Mouse (Mus musculus) layer of hippocampus, postnatal 25 days (tissue): ENCODE measurements around the gene Lrrc75a. TPM values are rescaled to one million over a fixed set of nuclear protein-coding genes. Genes with fewer than 3 reads are reported as not detected.

Source experiments
- DNase-seq, 2 experiments: peaks; one replicate each; pipeline ENCODE4 v3.0.0; 2022; ENCODE audit warnings: mixed read lengths in 2 of 2, low spot score in 1 of 2; ENCODE audit errors: extremely low spot score in 1 of 2
- total RNA-seq, 2 experiments: library from RNA; stranded (reverse); gene quantifications; 2 replicates each; pipeline ENCODE4 v1.2.3; 2021

Gene Lrrc75a
- total RNA-seq, 2 experiments from 2014 or later: 8.1 to 9.9 TPM

DNA sequence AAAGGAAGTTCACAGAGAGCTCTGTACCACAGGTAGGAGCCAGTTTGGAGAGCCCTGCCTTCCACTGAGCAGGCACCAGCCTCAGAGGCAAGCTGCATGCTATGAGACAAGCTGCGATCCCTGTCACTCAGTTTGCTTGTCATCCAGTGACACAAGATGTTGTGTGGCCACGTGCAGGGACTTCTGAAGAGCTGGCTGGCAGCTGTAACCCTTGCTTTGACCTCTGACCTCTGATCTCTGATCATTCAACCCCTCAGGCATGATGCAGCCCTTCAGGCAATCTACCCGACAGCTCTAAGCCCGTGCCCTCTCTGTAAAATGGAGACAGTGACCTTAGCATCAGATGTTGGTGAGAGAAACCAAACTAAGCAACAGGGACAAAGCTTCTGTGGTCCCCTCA lies 25.5 kb downstream of the Lrrc75a start:
- DNase-seq: no peak

DNA sequence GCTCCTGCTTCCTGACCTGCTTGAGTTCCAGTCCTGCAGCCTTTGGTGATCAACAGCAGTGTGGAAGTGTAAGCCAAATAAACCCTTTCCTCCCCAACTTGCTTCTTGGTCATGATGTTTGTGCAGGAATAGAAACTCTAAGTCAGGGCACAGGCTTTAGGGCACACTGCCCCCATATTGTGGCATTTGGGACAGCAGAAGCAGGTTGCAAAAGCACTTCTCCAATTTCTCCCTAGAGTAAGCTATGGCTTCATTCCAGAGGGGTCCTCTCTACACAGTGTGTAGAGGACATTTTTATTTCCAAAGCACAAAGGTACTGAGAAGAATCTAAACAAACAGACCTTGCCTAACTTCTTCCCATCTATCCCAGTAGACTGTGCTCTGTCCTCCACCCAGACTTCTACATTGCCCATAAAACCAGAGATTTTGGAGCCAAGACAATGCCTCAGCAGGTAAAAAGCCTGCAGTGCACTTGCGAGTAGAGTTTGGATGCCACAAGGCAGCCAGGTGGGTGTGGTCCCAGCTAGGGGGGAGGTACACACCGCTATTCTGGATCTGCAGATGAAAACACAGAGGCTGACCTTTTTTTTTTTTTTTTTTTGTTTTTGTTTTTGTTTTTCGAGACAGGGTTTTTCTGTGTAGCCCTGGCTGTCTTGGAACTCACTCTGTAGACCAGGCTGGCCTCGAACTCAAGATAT lies 26.6 kb downstream of the Lrrc75a start:
- no peak for DNase-seq

DNA sequence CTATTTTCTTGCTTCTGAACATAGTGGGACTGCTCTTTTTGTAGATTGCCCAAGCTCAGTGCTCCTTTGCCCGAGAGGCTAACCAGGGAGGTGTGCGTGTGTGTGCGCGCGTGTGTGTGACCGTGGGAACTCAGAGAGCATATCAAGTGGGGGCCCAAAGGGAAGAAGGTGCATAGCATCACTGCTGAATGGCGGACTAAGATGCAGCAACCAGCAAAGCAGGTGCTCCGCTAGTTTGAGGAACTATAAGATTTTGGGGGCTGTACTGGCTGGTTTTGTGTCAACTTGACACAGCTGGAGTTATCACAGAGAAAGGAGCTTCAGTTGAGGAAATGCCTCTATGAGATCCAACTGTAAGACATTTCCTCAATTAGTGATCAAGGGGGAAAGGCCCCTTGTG lies 27.2 kb downstream of the Lrrc75a start:
- no peak for DNase-seq

DNA sequence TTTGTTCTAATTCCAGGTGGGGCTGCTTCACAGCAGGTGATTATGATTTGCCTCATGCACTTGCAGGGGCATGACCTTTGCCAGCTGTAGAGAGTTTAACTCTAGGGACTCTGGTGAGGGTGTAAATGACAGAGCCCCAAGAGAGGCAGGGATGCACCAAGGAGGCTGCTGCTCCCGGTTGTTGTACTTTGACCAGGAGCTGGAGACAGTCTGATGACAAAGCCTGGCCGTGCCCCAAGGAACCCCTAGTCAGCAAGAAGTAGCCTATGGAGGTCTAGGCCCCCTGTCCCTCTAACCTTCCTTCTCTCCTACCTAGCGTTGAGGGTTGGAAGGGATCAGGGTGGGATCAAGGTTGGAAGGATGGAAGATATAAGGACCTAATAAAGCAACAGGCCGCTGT lies 32.9 kb downstream of the Lrrc75a start:
- DNase-seq: no peak

DNA sequence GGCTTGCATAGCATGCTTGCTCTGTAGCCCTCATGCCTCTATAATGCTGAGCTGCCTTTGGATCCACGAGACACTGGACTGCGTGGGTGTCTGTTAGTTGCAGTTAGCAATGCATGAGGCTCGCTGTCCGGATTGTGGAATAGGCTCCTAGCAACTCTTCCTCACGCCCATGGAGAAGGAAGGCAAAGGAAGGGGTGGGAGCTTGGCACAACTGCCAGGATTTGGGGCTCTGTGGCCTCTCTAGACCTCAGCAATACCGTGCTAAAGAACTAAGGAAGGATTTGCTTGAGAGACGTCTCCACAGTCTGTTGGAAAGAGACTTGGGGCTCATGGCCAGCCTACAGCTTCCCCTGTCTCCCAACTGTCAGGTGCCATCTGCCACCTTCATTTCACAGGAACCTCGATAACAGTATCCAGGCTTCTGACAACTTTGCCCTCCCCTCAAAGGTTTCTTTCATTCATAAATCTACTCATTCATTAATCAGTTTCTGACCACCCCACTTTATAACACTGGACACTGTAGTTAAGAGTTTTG lies 33.4 kb downstream of the Lrrc75a start:
- no peak for DNase-seq

DNA sequence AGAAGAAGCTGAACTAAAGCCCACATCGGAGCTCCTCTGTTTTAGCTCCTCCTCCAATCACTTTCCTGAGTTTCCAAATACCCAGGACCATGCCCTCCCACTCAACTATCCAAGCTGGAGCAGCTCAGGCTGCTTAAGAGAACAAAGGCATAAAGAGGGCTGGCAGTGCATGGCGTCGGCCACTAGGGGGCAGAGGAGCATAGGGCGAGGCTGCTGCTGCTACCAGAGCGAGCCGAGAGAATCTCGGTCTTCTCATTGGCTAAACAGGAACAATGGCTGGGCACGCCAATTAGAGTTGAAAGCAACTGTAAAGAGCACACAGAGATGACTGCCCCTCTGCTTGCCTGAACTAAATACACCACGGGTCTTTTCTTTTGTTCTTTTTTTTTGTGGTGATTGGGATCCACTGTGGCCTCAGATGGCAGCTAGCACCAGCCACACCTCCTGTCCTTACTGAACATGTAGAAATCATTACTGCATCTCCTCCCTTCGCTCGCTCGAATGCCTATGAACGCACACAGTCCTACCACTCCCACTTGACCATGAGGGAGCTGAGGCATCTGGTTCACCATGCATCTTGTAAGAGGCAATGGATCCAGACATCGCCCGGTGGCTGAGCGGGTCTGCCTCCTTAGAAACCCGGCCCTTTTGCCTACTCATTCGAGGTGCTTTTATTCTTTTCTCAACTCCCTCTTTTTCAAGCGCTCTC lies 34.5 kb downstream of the Lrrc75a start:
- peak; percentile 89 to 96 for DNase-seq

DNA sequence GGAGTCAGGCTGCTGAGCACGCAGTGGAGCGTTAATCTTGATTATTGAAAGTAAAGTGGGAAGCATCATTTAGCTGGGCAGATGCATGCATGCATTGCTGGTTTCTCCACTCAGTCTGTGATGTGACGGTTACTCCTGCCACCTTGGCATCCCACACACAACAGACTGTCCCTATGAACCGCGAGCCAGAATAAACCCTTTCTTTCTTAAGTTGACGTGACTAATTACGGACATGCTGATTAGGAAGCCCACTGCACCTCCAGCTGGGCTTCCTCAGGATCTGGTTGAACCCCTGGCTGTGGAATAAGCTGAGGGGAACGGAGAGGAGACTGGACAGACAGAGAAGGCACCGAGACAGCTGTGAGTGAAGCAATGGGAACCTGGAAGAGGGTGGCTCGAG lies 35.7 kb downstream of the Lrrc75a start:
- DNase-seq: no peak

DNA sequence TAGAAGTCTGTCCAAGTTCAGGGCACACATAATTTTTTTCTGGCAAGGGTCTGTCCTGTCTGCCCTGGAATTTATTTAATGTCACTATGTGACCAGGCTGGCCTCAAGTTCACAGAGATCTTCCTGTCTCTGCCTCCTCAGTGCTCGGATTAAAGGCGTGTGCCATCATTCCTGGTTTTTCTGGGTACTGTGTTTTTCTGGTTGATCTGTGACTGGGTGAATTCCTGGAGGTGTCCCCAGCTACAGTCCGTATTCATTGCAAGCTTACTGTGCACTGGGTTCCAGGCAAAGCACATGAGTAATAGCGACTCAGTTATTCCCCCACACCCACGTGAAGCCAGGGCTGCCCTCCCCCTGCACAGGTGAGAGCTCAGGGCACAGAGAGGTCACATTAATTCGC lies 38.0 kb downstream of the Lrrc75a start:
- no peak for DNase-seq

DNA sequence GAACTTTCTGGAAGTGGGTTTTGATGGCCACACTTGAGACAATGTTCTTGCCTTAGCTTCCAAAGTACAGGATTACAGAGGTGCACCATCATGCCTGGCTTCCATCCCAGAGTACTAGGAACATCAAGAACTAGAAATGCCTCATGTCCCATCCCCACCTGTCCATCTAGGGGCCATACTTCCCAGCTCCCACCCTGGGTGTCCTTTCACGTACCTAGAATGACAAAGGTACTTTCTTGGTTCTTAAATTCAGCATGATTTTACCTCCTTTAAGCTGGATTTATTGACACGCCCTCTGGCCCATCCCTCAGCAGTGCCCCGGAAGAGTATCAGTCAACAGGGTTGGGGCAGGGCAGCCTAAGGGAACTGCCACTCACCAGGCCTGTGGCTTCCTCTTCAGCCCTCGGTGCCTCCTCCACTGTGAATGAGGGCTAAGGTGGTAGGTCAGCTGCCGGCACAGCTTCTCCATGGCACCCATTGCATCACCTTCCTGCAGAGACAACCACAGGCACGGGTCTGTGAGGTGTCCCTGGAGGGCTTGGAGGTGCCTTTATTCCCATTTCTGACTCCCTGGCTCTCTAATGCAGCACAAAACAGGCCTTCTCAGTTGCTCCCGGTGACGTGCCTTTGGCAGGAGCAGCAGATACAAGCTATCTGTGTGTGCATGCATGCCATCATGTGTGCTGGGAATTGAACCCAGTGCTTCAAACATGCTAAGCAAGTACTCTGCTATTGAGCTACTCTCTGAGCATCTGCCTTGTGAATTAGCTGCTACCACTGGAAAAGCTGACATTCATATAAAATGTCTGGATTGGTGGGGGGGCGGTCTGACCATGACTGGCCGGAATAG lies 39.3 kb downstream of the Lrrc75a start:
- no peak for DNase-seq

DNA sequence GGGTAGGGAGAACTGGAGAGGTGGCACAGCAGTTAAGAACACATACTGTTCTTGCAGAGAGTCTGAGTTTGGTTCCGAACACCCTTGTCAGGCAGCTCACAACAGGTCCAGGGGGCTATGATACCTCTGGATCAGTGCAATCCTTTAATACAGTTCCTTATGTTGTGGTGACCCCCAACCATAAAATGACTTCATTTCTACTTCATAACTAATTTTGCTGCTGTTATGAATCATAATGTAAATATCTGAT lies 40.4 kb downstream of the Lrrc75a start:
- no peak for DNase-seq

DNA sequence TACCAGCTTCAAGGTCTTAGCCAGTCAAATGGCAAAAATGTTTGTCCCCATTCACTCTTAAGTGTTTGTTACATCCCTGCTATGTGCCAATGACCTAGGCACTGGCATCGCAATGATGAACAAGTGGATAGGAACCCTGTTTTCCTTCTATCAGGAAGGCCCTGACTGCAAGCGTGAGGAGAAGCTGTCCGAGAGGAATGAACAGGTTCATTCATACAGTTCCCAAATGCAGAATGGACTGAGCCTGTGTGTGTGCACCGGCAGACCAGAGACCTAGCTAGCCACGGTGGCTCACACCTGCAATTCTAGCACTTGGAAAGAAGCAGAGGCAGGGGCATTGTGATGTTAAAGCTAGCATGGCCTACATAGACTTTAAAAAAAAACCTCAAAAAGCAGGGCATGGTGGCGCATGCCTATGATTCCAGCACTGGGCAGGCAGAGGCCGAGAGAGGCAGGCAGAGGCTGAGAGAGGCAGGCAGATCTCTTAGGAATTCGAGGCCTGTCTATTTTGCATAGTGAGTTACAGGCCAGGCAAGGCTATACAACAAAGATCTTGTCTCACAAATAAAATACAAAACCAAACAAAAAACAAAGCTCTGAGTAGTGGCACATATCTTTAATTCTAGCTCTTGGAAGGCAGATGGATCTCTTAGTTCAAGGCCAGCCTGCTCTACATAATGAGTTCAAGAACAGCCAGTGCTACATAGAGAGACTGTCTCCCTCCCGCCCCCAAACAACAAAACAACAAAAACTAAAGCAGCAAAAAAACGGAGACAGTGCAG lies 41.0 kb downstream of the Lrrc75a start:
- DNase-seq: no peak

DNA sequence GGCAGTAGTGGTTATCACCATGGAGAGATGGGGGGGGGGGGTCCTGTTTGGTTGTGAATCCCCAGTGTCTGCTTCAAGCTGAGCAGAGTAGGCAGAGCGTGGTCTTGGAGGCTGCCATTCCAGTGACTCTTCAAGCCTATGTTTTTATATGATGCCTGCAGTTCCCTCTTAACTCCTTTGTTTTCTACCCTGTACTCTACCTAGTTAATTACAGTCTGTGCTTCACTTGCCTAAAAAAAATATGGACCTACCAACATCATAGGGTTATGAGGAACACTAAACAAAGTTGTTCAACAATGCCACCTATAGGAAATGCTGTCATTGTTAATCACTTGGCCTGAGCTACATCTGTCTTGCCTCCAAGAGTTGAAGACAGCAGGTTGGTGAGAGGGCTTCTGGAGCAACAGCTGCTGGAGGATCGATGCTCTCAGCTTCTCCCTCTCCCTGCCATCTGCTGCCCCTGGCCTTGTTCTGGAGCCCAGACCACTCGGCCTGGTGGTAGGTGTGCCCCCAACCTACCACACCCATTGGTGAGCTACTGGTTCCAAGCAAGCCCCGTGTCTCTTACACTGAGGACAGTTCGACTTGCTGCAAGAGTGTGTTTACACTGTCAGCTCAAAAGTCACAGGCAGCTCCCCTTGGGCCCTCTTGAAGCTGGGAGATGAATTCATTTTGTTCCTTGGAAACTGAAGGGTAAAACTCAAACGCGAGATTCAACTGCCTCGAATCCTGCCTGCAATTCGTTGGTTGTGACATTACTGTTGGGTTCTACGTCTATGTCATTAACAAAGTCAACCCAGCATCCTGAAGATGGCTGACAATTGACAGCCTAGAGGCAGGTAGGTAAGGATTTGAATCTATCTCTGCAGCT lies 41.8 kb downstream of the Lrrc75a start:
- no peak for DNase-seq

DNA sequence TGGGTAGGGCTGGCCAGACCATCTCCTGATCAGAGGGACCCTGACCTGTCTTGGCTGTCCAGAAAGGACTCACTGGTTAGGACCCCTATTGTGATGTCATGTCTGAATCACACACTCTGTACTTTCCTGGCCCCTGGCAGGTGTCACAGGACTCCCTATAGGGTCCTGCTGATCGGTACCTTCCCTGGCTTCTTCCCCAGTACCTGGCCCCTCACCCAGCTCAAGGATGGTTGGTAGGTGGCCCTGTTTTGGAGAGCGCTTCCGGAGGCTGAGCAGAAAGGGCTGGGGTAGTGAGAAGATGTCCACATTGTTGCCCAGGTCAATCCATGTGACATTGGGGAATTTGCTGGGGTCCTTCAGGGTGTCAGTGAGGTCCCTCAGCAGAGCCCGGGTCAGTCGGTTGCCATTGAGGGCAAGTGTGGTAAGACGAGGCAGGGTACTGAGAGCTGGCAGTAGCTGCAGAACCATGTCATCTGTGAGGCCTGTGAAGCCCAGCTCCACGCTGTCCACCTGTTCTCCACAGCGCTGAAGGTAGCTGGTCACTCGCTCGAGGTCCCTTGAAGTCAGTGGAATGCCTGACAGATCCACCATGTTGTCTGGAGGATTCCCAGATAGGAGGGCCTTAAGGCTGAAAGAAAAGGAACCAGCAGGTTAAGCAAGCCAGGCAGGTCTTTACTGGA lies 42.6 kb downstream of the Lrrc75a start:
- no peak for DNase-seq

DNA sequence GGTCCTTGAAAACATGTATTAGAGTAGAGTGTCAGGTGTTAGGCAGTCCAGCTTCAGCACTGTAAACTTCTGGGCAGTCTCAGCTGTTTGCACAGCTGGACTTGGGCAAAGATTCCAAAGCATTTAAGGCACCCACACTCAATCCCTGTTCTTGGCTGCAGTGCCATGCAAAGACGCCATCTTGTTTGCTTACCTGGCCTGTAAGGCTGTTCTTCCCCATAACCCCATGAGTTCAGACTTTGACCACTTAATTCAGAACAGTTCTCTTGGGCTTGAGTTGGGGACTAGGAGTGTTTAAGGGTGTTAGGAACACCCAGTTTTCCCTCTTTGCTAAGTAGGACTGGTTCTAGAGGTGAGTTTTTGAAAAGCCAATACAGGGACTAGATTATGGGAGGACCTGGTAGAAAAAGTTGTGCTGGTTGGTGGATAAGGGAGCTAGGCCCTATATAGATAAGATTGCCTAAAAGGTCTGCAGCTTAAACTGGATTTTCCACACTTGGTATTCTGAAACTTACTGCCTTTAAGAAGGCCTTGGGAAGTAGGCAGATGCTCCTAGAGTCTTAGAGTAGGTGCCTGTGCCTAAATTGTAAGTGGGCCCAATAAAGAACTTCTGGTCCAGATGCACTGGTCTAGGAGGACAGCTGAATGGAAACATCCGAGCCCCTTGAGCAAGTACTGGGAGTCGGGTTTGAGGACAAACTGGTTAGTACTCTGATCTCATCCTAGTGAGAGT lies 43.3 kb downstream of the Lrrc75a start:
- DNase-seq: no peak

DNA sequence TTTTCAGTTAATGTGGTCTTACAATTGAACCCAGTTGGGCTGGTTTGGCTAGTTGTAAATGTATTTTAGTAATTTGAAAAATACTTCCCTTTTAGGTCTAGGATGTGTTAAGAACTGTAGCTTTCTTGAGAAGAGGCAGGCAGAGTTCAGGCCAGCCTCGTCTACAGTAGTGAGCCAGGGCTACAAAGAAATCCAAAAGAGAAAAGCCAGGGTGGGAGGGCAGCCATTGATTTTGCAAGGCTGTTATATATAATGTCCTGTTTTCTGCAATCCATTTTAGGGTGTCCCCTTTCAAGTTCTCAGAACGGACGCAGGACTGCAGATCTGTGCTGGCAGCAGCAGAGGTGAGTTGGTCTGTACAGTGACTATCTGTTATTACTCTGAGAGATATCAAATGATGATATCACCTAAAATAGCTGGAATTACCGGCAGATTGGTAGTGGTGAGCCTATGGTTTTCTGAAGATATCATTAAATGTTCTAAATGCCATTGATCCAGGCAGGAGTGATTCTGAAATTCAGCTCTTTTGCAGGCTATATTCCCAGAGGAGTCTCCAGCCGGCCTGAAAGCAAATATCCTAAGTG lies 44.1 kb downstream of the Lrrc75a start:
- no peak for DNase-seq

DNA sequence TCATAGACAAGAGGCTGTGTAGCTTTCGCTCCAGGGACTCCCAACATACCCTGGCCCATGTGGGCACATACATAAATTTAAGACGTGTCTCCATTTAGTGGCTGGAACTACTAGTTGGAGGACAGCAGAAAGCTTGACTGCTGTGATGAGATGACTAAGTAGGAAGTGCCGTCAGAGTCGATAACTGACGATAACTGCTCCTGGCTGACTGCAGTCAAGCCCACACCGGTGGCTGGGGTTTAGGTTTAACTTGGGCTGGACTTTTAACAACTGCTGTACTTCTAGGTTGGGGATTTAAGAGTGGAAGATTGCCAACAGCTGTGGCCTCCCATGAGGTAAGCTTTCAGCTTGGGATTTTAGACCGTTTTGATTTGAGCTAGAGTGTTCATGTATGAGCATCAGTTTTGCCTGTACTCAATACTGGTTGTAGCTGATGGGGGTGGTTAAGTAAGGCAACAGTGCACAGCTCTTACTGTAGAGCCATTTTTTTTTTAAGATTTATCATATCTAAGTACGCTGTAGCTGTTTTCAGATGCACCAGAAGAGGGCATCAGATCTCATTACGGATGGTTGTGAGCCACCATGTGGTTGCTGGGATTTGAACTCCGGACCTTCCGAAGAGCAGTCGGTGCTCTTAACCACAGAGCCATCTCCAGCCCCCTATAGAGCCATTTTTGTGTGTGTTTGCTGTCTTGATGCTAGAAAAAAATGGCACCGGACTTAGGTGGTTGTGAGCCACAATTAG lies 44.8 kb downstream of the Lrrc75a start:
- peak in 1 of 2 experiments; percentile 19 for DNase-seq

DNA sequence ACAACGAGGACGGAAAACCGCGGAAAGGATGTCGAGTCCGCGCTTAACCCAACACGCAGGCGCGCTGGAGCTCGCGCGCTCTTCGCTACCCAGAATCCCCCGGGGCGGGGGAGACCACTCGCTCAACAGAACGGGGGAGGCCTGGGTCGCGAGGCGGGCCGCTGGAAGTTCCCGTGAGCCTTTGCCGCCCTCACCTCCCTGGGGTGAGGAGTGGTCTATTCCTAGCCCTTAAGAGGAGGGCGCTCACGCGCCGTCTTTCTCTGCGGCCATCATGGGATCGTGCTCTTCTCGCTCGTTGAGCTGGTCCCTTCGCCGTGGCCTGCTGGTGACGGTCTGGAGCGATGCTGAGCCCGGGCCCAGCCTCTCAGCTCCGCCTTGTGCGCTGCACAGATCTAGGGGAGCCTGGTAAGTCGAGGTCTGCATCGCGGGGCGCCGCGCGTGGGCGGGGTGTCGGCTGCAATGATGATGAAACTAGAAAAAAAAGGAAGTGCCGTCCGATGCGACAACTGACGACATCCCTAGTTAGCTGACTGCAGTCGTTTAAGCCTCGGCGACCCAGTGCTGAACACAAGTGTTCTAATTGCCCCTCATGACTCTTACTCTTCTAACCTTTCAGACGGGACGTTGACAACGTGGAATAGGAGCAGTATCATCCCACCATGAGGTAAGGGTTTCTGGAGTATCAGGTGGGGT lies 45.6 kb downstream of the Lrrc75a start:
- peak; percentile 89 to 96 for DNase-seq
